Mouse (Mus musculus): ENCODE data around the gene Ncs1. TPM values are rescaled to one million over a fixed set of nuclear protein-coding genes. Genes with fewer than 3 reads are reported as not detected.

Gene Ncs1
- total and polyA plus RNA-seq, 2 experiments from 2014 or later, result 181 to 202 TPM

DNA sequence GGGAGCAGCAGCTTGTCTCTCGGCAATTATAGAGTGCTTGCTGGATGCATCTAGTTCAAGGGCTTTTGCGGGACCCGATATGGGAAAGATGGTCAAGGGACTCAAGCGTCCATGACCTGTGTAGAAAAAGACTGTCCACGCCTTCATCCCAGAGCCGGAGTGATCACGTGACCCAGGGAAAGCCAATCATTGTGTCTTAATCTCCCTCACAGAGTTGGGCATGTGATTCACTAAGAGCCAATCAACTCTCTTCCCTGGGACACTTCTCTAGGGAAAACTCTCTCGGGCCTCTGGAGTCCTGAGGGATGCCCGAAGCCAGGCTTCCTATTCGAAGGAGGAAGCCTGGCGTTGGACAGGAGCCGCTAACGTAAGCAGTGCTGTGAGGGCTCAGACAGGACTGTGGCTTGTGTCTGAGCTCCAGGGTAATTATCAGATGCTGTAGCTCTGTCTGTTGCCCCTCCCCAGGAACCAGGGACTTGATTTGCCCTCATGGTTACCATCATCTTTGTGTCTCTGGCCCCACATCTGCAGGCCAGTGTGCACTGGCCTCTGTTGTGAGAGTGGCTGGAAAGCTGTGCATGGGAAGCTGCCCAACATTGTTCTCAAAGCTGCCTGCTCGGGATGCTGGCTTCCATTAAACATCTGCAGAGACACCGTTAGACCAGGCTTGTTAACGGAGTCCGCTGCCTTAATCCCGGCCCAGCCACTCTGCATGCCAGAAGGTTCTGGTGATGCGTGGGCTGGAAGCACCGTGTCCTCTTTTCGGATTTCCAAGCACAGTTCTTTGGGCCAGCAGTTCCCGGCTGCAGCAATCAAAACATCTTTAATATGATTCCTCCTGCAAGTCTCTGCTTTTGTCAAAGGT is 59.4 kb downstream of the Ncs1 start:
- no peak for DNase-seq (ENCODE audit: low spot score)
- no peaks in the 10 kb centered on the region for H3K27me3 ChIP-seq (ENCODE audit: insufficient read depth, low read length)
- 77% methylated on average over 22 of the region's 22 CpGs for WGBS
- no peaks in the 10 kb centered on the region for H3K36me3 ChIP-seq (ENCODE audit: insufficient read depth, low read length)
- H3K4me1 ChIP-seq (ENCODE audit: insufficient read depth, low read length), result no peaks in the 10 kb centered on the region
- ATAC-seq (ENCODE audit: low FRiP score), result no peak
- H3K9me3 ChIP-seq (ENCODE audit: low read length), result no peaks in the 10 kb centered on the region
- no peak overlapping the region for H3K9ac ChIP-seq (replicated peaks; ENCODE audit: low read length, poor library complexity, severe bottlenecking)
- no peak overlapping the region for H3K4me3 ChIP-seq (ENCODE audit: low read depth, low read length)
- no peak overlapping the region for H3K4me2 ChIP-seq (ENCODE audit: low read depth, low read length, poor library complexity, severe bottlenecking)
- no peak overlapping the region for H3K27ac ChIP-seq (ENCODE audit: low read depth, low read length)
- no peak for TF ChIP-seq CTCF (IDR thresholded peaks at IDR 0.05)

DNA sequence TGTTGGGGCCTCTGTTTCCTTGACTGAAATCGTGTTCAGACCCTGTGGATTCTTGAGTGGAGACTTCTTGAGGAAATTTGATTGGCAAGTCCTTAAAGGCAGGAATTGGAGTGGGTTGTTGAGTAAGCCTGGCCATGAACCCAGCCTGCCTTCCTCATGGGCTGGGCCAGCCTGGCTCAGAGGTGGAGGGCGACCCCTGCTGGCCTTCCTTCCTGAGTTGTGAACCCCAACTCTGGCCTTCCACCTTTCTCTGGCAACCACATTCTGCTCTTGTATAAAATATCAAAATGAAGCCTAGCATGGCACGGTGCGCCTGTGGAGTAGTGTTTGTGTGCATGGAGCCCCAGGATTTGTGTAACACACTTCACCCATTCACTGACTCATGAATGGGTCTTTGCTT is 60.1 kb downstream of the Ncs1 start:
- DNase-seq (ENCODE audit: low spot score) (no peak), ATAC-seq (ENCODE audit: low FRiP score) (no peak)

DNA sequence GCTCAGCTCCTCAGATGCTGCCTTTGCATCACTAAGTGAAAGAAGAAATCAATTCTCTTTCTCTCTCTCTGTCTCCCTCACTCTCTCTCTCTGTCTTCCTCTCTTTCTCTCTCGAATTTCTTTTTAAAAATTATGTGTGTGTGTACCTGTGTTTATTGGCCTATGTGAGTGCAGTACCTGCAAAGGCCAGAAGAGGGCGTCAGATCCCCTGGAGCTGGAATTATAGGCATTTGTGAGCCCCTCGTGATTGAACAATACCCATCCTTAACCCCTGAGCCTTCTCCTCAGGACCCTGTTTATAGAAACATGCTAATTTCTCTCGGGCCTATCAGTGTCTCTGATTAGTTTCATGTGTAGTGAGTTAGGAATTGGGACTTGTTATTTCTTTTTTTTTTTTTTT is 62.6 kb downstream of the Ncs1 start:
- Histone ChIP-seq H3K9me3 (ENCODE audit: low read length) (no peaks in the 10 kb centered on the region), H3K4me2 (ENCODE audit: low read depth, low read length, poor library complexity, severe bottlenecking) (no peak overlapping the region), H3K36me3 (ENCODE audit: insufficient read depth, low read length) (no peaks in the 10 kb centered on the region), H3K27me3 (ENCODE audit: insufficient read depth, low read length) (peaks cover 13% of the 10 kb centered on the region), H3K27ac (ENCODE audit: low read depth, low read length) (no peak overlapping the region), H3K4me3 (ENCODE audit: low read depth, low read length) (no peak overlapping the region), H3K4me1 (ENCODE audit: insufficient read depth, low read length) (no peaks in the 10 kb centered on the region), H3K9ac (replicated peaks; ENCODE audit: low read length, poor library complexity, severe bottlenecking) (no peak overlapping the region)
- 59% methylated on average over 4 of the region's 4 CpGs for WGBS
- DNase-seq (ENCODE audit: low spot score) (no peak), ATAC-seq (ENCODE audit: low FRiP score) (no peak)
- peak; percentile 49 for TF ChIP-seq CTCF (IDR thresholded peaks at IDR 0.05)

More for the DNA sequence above, 60.1 kb downstream of the Ncs1 start:
- 41% methylated on average over 4 of the region's 4 CpGs for WGBS
- no peak overlapping the region for H3K9ac ChIP-seq (replicated peaks; ENCODE audit: low read length, poor library complexity, severe bottlenecking)
- H3K4me2 ChIP-seq (ENCODE audit: low read depth, low read length, poor library complexity, severe bottlenecking), result no peak overlapping the region
- no peaks in the 10 kb centered on the region for H3K36me3 ChIP-seq (ENCODE audit: insufficient read depth, low read length)
- no peaks in the 10 kb centered on the region for H3K4me1 ChIP-seq (ENCODE audit: insufficient read depth, low read length)
- TF ChIP-seq CTCF (IDR thresholded peaks at IDR 0.05), result peak; percentile 66
- H3K27me3 ChIP-seq (ENCODE audit: insufficient read depth, low read length), result no peaks in the 10 kb centered on the region
- H3K9me3 ChIP-seq (ENCODE audit: low read length), result no peaks in the 10 kb centered on the region
- H3K4me3 ChIP-seq (ENCODE audit: low read depth, low read length), result no peak overlapping the region
- H3K27ac ChIP-seq (ENCODE audit: low read depth, low read length), result no peak overlapping the region

DNA sequence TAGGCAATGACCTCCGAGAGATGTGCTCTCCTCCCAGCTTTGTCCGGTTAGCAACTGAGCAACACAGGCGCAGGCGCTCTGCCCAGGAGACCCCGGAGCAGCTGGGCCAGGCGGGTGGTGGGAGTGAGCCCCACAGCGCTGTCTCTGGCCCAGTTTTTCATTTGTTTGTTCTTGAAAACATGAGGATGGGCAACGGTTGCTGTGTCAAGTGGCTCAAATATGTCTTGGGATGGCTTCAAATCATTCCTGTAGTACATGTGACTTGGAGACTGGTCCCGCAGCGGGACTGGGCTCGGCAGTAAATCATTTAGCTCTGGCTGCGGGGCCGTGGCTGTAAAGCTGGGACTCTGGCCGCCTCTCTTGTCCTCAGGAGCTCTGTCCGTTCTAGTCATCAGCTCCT is 63.9 kb downstream of the Ncs1 start:
- no peak overlapping the region for H3K9ac ChIP-seq (replicated peaks; ENCODE audit: low read length, poor library complexity, severe bottlenecking)

DNA sequence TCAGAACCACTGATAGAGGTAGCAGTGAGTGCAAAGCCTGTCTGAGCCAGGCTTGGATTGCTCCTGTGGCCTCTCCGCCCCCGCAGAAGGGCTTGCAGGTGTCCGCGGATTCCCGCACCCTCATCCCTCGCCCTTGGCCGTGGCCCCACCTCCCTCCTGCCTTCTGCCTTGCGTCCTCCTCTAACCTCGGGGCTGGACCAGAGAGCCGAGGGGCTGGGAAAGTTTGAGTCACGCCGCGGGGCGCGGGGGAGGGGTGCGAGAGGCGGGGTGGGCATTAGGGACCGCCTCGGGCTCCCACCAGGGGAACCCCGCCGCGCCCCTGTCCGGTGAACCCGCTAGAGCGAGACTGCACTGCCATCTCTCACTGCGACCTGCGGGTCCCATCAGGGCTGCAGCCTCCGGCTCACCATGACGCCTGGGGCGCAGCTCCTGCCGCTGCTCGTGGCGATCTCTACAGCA is 68.4 kb downstream of the Ncs1 start, which contains the start of gene Hmcn2:
Gene Hmcn2 (plus strand): TSS at position 409 of the 459 bp plus-strand sequence.
- 3% methylated on average over 28 of the region's 33 CpGs for WGBS
- no peak for TF ChIP-seq CTCF (IDR thresholded peaks at IDR 0.05)
- peak within 1 kb of the TSS; percentile 22 for H3K4me3 ChIP-seq (ENCODE audit: low read depth, low read length)
- H3K36me3 ChIP-seq (ENCODE audit: insufficient read depth, low read length), result no peaks in the 10 kb centered on the region
- H3K4me2 ChIP-seq (ENCODE audit: low read depth, low read length, poor library complexity, severe bottlenecking), result peak within 1 kb of the TSS; percentile 51
- no peak for DNase-seq (ENCODE audit: low spot score)
- ATAC-seq (ENCODE audit: low FRiP score), result no peak
- peak within 1 kb of the TSS; percentile 29; the same call in 1 of the 2 replicates for H3K9ac ChIP-seq (replicated peaks; ENCODE audit: low read length, poor library complexity, severe bottlenecking)
- H3K9me3 ChIP-seq (ENCODE audit: low read length), result no peaks in the 10 kb centered on the region
- peaks cover 46% of the 10 kb centered on the region for H3K27me3 ChIP-seq (ENCODE audit: insufficient read depth, low read length)
- no peak within 1 kb of the TSS for H3K27ac ChIP-seq (ENCODE audit: low read depth, low read length)
- peaks cover 5% of the 10 kb centered on the region; the same call in 1 of the 2 replicates for H3K4me1 ChIP-seq (ENCODE audit: insufficient read depth, low read length)

More for the DNA sequence above, 63.9 kb downstream of the Ncs1 start:
- Histone ChIP-seq H3K36me3 (ENCODE audit: insufficient read depth, low read length) (no peaks in the 10 kb centered on the region), H3K9me3 (ENCODE audit: low read length) (no peaks in the 10 kb centered on the region), H3K4me1 (ENCODE audit: insufficient read depth, low read length) (peaks cover 5% of the 10 kb centered on the region; the same call in 1 of the 2 replicates), H3K27ac (ENCODE audit: low read depth, low read length) (no peak overlapping the region), H3K27me3 (ENCODE audit: insufficient read depth, low read length) (peaks cover 26% of the 10 kb centered on the region), H3K4me3 (ENCODE audit: low read depth, low read length) (no peak overlapping the region), H3K4me2 (ENCODE audit: low read depth, low read length, poor library complexity, severe bottlenecking) (no peak overlapping the region)
- TF ChIP-seq CTCF (IDR thresholded peaks at IDR 0.05), result no peak
- WGBS, result 64% methylated on average over 14 of the region's 15 CpGs
- ATAC-seq (ENCODE audit: low FRiP score), result no peak
- DNase-seq (ENCODE audit: low spot score), result no peak

DNA sequence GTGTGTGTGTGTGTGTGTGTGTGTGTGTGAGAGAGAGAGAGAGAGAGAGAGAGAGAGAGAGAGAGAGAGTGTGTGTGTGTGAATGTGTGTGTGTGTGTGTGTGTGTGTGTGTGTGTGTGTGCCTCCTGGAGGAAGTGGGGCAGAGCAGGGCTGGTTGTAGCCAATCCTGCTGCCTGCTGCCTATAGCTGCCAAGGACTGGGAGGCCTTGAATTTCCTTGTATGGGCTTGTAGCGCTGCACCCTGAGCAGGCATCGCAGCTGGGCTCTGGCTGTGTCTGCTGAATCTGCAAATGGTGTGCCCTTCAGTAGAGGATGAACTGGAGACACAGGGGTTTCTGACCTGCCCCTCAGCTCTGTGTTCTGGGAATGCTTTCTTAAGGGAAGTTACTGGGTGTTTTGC is 72.5 kb downstream of the Ncs1 start:
- Histone ChIP-seq H3K36me3 (ENCODE audit: insufficient read depth, low read length) (no peaks in the 10 kb centered on the region), H3K9me3 (ENCODE audit: low read length) (no peaks in the 10 kb centered on the region), H3K9ac (replicated peaks; ENCODE audit: low read length, poor library complexity, severe bottlenecking) (no peak overlapping the region), H3K4me1 (ENCODE audit: insufficient read depth, low read length) (peaks cover 5% of the 10 kb centered on the region; the same call in 1 of the 2 replicates), H3K27ac (ENCODE audit: low read depth, low read length) (no peak overlapping the region), H3K4me3 (ENCODE audit: low read depth, low read length) (no peak overlapping the region), H3K27me3 (ENCODE audit: insufficient read depth, low read length) (peaks cover 34% of the 10 kb centered on the region), H3K4me2 (ENCODE audit: low read depth, low read length, poor library complexity, severe bottlenecking) (no peak overlapping the region)
- ATAC-seq (ENCODE audit: low FRiP score) (no peak), DNase-seq (ENCODE audit: low spot score) (peak; percentile 21)
- 16% methylated on average over 2 of the region's 2 CpGs for WGBS
- TF ChIP-seq CTCF (IDR thresholded peaks at IDR 0.05), result no peak

Measured in midbrain, postnatal 0 days (tissue).